Mouse (Mus musculus) yolk sac, embryonic 10.5 days (tissue): ENCODE measurements around the gene 9130019O22Rik.
"Not testable (repeated sequence)": the region's sequence is repeated elsewhere in the genome, so short reads cannot be mapped to it uniquely, and the experiment has no call there.

Source experiments
- DNase-seq: peaks from one replicate; pipeline ENCODE4 v3.0.0-alpha.2; 2017; ENCODE audit warnings: low spot score

Gene 9130019O22Rik

GRCm38 (mm10) chr7:127386641-127387392 lies at the start of gene 9130019O22Rik:
Gene 9130019O22Rik, minus strand, starts transcription at chr7:127387166.
- peak; percentile 86 for DNase-seq

- no peak for DNase-seq
These were observed 48.2 kb upstream of the 9130019O22Rik start for GRCm38 (mm10) chr7:127435206-127435605.

GRCm38 (mm10) chr7:127426354-127426753 lies 39.4 kb upstream of the 9130019O22Rik start:
- DNase-seq, result no peak

- DNase-seq, result no peak
These were observed 38.9 kb upstream of the 9130019O22Rik start for GRCm38 (mm10) chr7:127425911-127426310.

- no peak for DNase-seq
These were observed 38.3 kb upstream of the 9130019O22Rik start for GRCm38 (mm10) chr7:127425291-127425690.

GRCm38 (mm10) chr7:127422247-127422646 lies 35.3 kb upstream of the 9130019O22Rik start:
- DNase-seq, result no peak

GRCm38 (mm10) chr7:127421388-127422191 lies 34.6 kb upstream of the 9130019O22Rik start, which contains the start of gene Zfp688:
Gene Zfp688, minus strand, starts transcription at chr7:127422068.
- DNase-seq, result peak; percentile 92

- no peak for DNase-seq
These were observed 24.5 kb upstream of the 9130019O22Rik start for GRCm38 (mm10) chr7:127411418-127411817.

GRCm38 (mm10) chr7:127406002-127406987 lies 19.3 kb upstream of the 9130019O22Rik start, which contains the start of gene Zfp764:
Gene Zfp764, minus strand, starts transcription at chr7:127406822.
- DNase-seq, result peak; percentile 83

- not testable (repeated sequence) for DNase-seq
These were observed 17.1 kb upstream of the 9130019O22Rik start for GRCm38 (mm10) chr7:127404101-127404500.

GRCm38 (mm10) chr7:127402980-127403379 lies 16.0 kb upstream of the 9130019O22Rik start:
- DNase-seq, result no peak

GRCm38 (mm10) chr7:127400355-127400754 lies 13.4 kb upstream of the 9130019O22Rik start:
- no peak for DNase-seq

- DNase-seq, result no peak
These were observed 7.0 kb upstream of the 9130019O22Rik start for GRCm38 (mm10) chr7:127393944-127394333.

- DNase-seq, result peak; percentile 98
These were observed 6.4 kb upstream of the 9130019O22Rik start, which contains the start of gene E430018J23Rik for GRCm38 (mm10) chr7:127393157-127393943. Gene E430018J23Rik, minus strand, starts transcription at chr7:127393629.

GRCm38 (mm10) chr7:127392251-127392824 lies 5.4 kb upstream of the 9130019O22Rik start:
- DNase-seq, result no peak

- no peak for DNase-seq
These were observed 4.6 kb upstream of the 9130019O22Rik start for GRCm38 (mm10) chr7:127391538-127391937.

GRCm38 (mm10) chr7:127390306-127390705 lies 3.3 kb upstream of the 9130019O22Rik start:
- DNase-seq, result no peak

GRCm38 (mm10) chr7:127388201-127388600 lies 1.2 kb upstream of the 9130019O22Rik start:
- not testable (repeated sequence) for DNase-seq

- DNase-seq, result not testable (repeated sequence)
These were observed 1.4 kb downstream of the 9130019O22Rik start for GRCm38 (mm10) chr7:127385560-127385959.

- no peak for DNase-seq
These were observed 8.6 kb downstream of the 9130019O22Rik start for GRCm38 (mm10) chr7:127378310-127378921.
